Mouse (Mus musculus) midbrain, embryonic 14.5 days (tissue): ENCODE measurements at regions not wholly inside any gene's neighbourhood (a gene's known extent, or its start where the extent isn't known, plus 50 kb on each side); places are given as distances from the start of the nearest gene placed in this dataset.
A peak's percentile ranks its signal among the peaks of the same experiment; 100 is the strongest.

Experiments
- ATAC-seq: fragments of 200-750 bp; cut with Nextera tagmentation; 2 replicates; pipeline ENCODE4 v1.8.0; 2017; ENCODE audit warnings: moderate number of reproducible peaks, moderate library complexity; ENCODE audit not compliant: low FRiP score, low TSS enrichment
- DNase-seq: peaks from one replicate; pipeline ENCODE4 v3.0.0-alpha.2; 2015
- H3K27ac ChIP-seq: fragments of 300-500 bp; sonication (generic); replicated peaks from 2 replicates; pipeline ENCODE4 v1.5.1; 2014; ENCODE audit warnings: mild to moderate bottlenecking, low read depth, low read length, moderate library complexity
- H3K27me3 ChIP-seq: fragments of 300-500 bp; sonication (generic); 2 replicates; pipeline ENCODE4 v1.6.1; 2014; ENCODE audit warnings: low read length, control low read depth, mixed read lengths; ENCODE audit not compliant: control insufficient read depth, insufficient read depth
- H3K36me3 ChIP-seq: fragments of 300-500 bp; sonication (generic); 2 replicates; pipeline ENCODE4 v1.6.1; 2014; ENCODE audit warnings: low read length, control low read depth; ENCODE audit not compliant: control insufficient read depth, insufficient read depth
- H3K4me1 ChIP-seq: fragments of 300-500 bp; sonication (generic); 2 replicates; pipeline ENCODE4 v1.6.1; 2014; ENCODE audit warnings: mild to moderate bottlenecking, antibody characterized with exemption, low read length, control low read depth; ENCODE audit not compliant: control insufficient read depth, insufficient read depth
- H3K4me2 ChIP-seq: fragments of 300-500 bp; sonication (generic); 2 replicates; pipeline ENCODE4 v1.6.1; 2014; ENCODE audit warnings: mild to moderate bottlenecking, low read length, moderate library complexity
- H3K4me3 ChIP-seq: fragments of 300-500 bp; sonication (generic); replicated peaks from 2 replicates; pipeline ENCODE4 v1.5.1; 2014; ENCODE audit warnings: low read depth, low read length
- H3K9ac ChIP-seq: fragments of 300-500 bp; sonication (generic); replicated peaks from 2 replicates; pipeline ENCODE4 v1.6.1; 2014; ENCODE audit warnings: mild to moderate bottlenecking, low read length, moderate library complexity
- H3K9me3 ChIP-seq: fragments of 300-500 bp; sonication (generic); 2 replicates; pipeline ENCODE4 v1.6.1; 2016; ENCODE audit warnings: low read length, control low read depth, mixed read lengths; ENCODE audit not compliant: control insufficient read depth
- WGBS: fragments of 180-500 bp; shearing (Covaris S2); extraction: QIAGEN DNeasy Blood & Tissue Kit; methylation state at CpG from one replicate; pipeline ENCODE4 v1.1.7; 2014; 5-methylcytosine and 5-hydroxymethylcytosine counted together

DNA sequence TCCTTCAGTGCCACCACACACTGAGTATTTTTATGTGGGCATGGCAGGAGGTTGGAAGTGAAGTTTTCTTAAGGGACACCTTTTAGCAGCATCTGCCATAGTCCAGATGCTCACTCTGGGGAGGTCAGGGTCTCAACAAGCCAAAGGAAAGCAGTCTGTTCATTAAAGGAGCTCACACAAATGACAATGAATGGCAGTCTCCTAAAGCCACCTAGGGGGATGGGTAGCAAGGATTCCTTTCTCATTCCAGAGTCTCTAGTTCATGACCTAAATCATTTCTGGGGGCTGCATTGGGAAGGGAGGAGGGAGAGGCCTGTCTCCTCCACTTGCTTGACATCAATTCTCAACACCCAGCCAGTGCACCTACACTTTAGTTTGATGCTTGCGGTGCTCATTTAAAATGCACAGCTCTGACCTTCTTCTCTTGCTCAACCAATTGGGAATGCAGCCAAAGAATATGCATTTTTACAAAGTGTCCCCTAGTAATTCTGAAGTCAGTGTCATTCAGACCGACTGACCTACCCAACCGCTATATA is 232.6 kb downstream of the Pik3r1 start:
- no peak overlapping the region for H3K4me3 ChIP-seq
- H3K9me3 ChIP-seq = no peaks in the 10 kb centered on the region
- no peak overlapping the region for H3K9ac ChIP-seq
- no peaks in the 10 kb centered on the region for H3K36me3 ChIP-seq
- no peak for DNase-seq
- no peaks in the 10 kb centered on the region for H3K27me3 ChIP-seq
- H3K27ac ChIP-seq = 0 out of 2 replicates have a peak overlapping the region, but pooled peaks have one; percentile 43
- ATAC-seq = no peak
- H3K4me1 ChIP-seq = peaks cover 10% of the 10 kb centered on the region
- no peak overlapping the region for H3K4me2 ChIP-seq
- 81% methylated on average over 3 of the region's 3 CpGs for WGBS

DNA sequence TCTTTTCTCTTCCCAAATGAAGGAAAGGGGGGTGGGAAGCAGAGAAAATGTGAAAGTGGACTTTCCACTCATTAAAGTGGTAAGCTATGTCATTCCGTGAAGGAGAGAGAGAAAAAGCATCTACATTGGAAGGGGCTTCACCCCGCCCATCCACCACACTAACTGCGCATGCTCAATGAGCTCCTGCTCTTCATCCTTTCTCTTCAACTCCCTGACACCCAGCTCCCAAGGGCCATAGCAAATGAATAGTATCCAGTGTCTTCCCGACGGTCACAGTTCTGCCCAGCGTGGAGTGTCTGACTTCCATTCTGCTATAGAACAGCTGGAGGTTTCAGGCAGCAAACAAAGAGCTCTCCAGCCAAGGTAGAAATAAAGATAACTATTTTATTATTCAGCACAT is 233.5 kb downstream of the Pik3r1 start:
- no peaks in the 10 kb centered on the region for H3K27me3 ChIP-seq
- no peaks in the 10 kb centered on the region for H3K9me3 ChIP-seq
- ATAC-seq = no peak
- peaks cover 10% of the 10 kb centered on the region for H3K4me1 ChIP-seq
- peak overlapping the region; percentile 43; the same call in 1 of the 2 replicates for H3K27ac ChIP-seq
- H3K9ac ChIP-seq = no peak overlapping the region
- WGBS = 24% methylated on average over 6 of the region's 6 CpGs
- DNase-seq = peak; percentile 47
- no peak overlapping the region for H3K4me3 ChIP-seq
- H3K4me2 ChIP-seq = peak overlapping the region; percentile 20; the same call in 1 of the 2 replicates
- H3K36me3 ChIP-seq = no peaks in the 10 kb centered on the region

DNA sequence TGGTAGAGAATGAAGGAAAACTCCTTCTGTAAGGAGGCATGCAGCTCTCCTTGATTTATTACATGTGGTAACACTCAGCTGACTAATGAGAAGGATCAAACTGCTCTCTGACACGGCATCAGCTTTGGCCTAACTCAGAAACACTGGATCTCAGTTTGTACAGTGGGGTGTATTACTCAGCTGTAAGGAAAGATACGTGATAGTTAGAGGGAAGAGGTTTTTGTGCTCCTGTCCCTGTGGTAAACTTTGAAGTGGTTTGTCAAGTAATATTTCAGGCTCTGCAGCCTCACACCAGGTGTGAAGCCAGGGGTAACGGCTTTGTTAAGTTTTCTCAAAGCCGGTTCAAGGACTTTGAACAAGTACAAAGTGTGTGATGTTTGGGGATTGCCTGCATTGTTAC is 235.1 kb downstream of the Pik3r1 start:
- Histone ChIP-seq H3K27ac (no peak overlapping the region), H3K4me3 (no peak overlapping the region), H3K4me2 (no peak overlapping the region), H3K36me3 (no peaks in the 10 kb centered on the region), H3K9me3 (no peaks in the 10 kb centered on the region), H3K9ac (no peak overlapping the region), H3K4me1 (peaks cover 10% of the 10 kb centered on the region), H3K27me3 (no peaks in the 10 kb centered on the region)
- no peak for DNase-seq
- ATAC-seq = no peak
- WGBS = 74% methylated on average over 4 of the region's 4 CpGs

DNA sequence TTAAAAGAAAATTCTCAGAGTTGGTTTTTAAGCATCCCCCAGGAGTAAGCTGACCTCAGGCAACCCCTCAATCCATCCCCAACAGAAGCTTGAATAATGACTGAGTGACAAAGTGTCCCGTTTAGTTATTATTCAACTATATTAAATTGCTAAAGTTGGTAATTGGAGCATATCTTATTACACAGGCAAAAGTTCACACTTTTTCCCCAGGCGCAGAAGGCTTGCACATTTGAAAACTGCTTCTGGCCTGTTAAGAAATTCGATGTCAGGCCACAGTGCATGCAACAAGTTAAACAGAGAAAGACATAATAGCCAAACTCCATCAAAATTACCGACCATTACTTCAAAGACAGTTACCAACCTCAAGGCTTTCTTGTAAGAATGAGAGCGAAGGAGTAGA is 240.3 kb downstream of the Pik3r1 start:
- H3K4me2 ChIP-seq = no peak overlapping the region
- DNase-seq (no peak), ATAC-seq (no peak)
- H3K36me3 ChIP-seq = no peaks in the 10 kb centered on the region
- H3K27me3 ChIP-seq = no peaks in the 10 kb centered on the region
- no peak overlapping the region for H3K27ac ChIP-seq
- H3K4me1 ChIP-seq = no peaks in the 10 kb centered on the region
- H3K9me3 ChIP-seq = no peaks in the 10 kb centered on the region
- H3K4me3 ChIP-seq = no peak overlapping the region
- whole genome bisulfite sequencing = 91% methylated on average over 5 of the region's 5 CpGs
- H3K9ac ChIP-seq = no peak overlapping the region

DNA sequence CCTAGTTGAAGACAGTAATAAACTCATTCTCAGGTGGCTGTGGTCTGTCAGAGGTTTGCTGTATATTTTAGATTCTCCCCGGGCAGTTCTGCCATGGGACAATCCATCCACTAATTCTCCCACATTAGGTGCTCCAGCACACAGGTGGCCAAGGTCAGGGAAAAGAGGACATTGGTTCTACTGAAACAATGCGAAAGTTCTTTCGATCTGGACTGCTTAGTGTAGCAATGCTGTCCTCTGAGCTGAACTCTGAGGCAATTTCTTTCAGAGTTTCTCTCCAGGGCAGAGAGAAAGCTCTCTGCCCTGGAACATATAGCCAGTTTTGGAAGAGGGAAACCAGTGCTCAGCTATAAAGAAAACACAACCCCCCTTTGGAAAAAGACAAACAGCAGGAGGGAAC is 243.2 kb downstream of the Pik3r1 start:
- no peak overlapping the region for H3K27ac ChIP-seq
- H3K27me3 ChIP-seq = no peaks in the 10 kb centered on the region
- no peak overlapping the region for H3K9ac ChIP-seq
- no peaks in the 10 kb centered on the region for H3K36me3 ChIP-seq
- no peak for DNase-seq
- no peak overlapping the region for H3K4me3 ChIP-seq
- no peak overlapping the region for H3K4me2 ChIP-seq
- over 99% methylated on average over 3 of the region's 3 CpGs for WGBS
- H3K4me1 ChIP-seq = no peaks in the 10 kb centered on the region
- ATAC-seq = no peak
- H3K9me3 ChIP-seq = no peaks in the 10 kb centered on the region

DNA sequence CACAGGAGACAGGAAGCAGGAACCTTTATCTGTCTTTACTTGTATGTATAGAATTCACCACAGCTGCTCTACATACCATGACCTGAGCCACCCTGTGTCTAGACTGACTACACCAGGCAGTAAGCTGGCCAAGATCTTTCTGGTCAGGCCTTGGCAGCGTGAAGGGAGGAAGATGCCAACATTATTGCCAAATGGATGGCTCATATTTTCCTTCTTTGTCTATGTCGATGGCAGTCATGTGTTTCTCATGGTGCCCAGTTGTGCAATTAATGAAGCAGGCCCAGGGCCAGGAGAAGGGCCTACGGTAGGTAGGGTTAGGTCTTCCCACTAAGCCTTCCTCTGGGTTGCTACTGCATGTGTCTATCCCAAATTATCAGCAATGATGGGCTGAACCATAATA is 243.8 kb downstream of the Pik3r1 start:
- Histone ChIP-seq H3K36me3 (no peaks in the 10 kb centered on the region), H3K9ac (no peak overlapping the region), H3K4me1 (no peaks in the 10 kb centered on the region), H3K4me2 (no peak overlapping the region), H3K4me3 (no peak overlapping the region), H3K9me3 (no peaks in the 10 kb centered on the region), H3K27ac (no peak overlapping the region), H3K27me3 (no peaks in the 10 kb centered on the region)
- WGBS = 92% methylated on average over 3 of the region's 3 CpGs
- no peak for ATAC-seq
- no peak for DNase-seq

DNA sequence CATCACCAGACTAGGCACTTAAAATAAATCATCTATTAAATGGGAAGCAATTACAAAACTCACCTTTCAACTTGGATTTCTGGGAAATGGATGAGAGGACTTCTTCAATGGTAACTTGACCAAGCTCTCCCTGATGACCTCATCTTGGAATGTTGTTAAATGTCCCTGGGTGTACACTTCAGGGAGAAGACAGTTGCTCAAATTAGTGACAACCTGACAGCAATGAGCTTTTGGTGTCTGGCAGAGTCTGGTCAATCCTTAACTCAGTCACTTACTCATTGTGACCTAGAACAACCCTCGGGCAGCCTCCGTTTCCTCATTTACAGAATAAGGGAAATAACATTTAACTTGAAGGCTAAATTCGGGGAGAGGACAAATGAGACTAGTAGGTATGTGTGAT is 244.5 kb downstream of the Pik3r1 start:
- H3K27ac ChIP-seq = no peak overlapping the region
- H3K4me3 ChIP-seq = no peak overlapping the region
- ATAC-seq (no peak), DNase-seq (no peak)
- H3K9ac ChIP-seq = no peak overlapping the region
- no peak overlapping the region for H3K4me2 ChIP-seq
- WGBS = 87% methylated on average over 3 of the region's 3 CpGs
- H3K9me3 ChIP-seq = no peaks in the 10 kb centered on the region
- no peaks in the 10 kb centered on the region for H3K4me1 ChIP-seq
- H3K27me3 ChIP-seq = no peaks in the 10 kb centered on the region
- H3K36me3 ChIP-seq = no peaks in the 10 kb centered on the region

DNA sequence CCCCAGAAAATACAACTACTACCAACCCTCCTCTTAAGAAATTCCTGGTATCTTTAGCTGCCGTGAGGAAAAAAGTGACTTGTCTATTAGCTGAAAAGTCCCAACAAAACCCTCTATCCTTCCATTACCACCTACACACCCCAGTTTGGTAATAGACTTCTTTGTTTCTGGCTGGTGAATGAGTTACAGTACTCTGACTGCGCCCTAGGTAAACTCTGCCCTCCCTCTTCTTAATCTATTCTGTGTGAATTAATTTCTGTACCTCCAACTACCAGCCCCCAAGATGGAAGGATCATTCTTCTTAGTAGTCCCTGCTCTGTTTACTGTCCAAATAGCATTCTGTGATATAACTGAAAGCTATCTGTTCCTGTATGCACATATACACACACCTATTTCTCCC is 245.4 kb downstream of the Pik3r1 start:
- DNase-seq (no peak), ATAC-seq (no peak)
- no peaks in the 10 kb centered on the region for H3K9me3 ChIP-seq
- no peaks in the 10 kb centered on the region for H3K4me1 ChIP-seq
- H3K27ac ChIP-seq = no peak overlapping the region
- H3K36me3 ChIP-seq = no peaks in the 10 kb centered on the region
- WGBS = 96% methylated on average over 2 of the region's 2 CpGs
- H3K27me3 ChIP-seq = no peaks in the 10 kb centered on the region
- H3K4me3 ChIP-seq = no peak overlapping the region
- H3K9ac ChIP-seq = no peak overlapping the region
- no peak overlapping the region for H3K4me2 ChIP-seq

DNA sequence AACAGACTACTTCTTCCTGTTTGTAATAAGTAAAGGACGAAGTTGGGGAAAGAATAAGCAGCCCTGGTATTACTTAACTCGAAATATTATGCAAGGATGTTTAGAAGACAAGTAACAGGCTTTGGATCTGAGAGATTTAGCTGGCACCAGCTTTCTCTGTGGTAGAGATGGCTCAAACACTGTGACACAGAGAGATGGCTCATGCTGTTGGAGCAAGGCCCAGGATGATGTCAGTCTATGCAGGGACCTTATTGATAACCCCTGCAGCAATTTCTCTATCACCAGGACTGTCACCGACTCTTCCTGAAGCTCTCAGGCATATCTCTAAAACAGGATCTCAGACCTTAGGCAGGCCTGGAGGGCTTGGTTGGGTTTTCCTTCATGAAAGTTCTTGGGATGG is 254.7 kb downstream of the Pik3r1 start:
- Histone ChIP-seq H3K9ac (no peak overlapping the region), H3K4me3 (no peak overlapping the region), H3K27me3 (no peaks in the 10 kb centered on the region), H3K4me1 (no peaks in the 10 kb centered on the region), H3K4me2 (no peak overlapping the region), H3K27ac (no peak overlapping the region), H3K9me3 (0 out of 2 replicates have a peak, but pooled peaks cover 5% of the 10 kb centered on the region), H3K36me3 (no peaks in the 10 kb centered on the region)
- DNase-seq (no peak), ATAC-seq (no peak)
- WGBS = 76% methylated on average over 3 of the region's 3 CpGs
